Mouse (Mus musculus): ENCODE measurements around the gene H2-Eb2. TPM values are rescaled to one million over a fixed set of nuclear protein-coding genes. Genes with fewer than 3 reads are reported as not detected.

The H2-Eb2 gene
- polyA plus RNA-seq, 2 experiments = not detected

- no peak for DNase-seq (ENCODE audit: low spot score)
- Histone ChIP-seq H3K36me3 (ENCODE audit: control insufficient read depth, insufficient read depth, low read length) (no peaks in the 10 kb centered on the region), H3K9ac (ENCODE audit: low read depth, low read length, severe bottlenecking) (no peak overlapping the region), H3K4me2 (replicated peaks; ENCODE audit: low read depth, low read length, severe bottlenecking) (no peak overlapping the region), H3K4me1 (ENCODE audit: control insufficient read depth, insufficient read depth, low read length) (no peaks in the 10 kb centered on the region), H3K27ac (replicated peaks; ENCODE audit: low read depth, low read length) (no peak overlapping the region), H3K4me3 (replicated peaks; ENCODE audit: low read length) (no peak overlapping the region), H3K27me3 (ENCODE audit: control insufficient read depth, insufficient read depth, low read length) (no peaks in the 10 kb centered on the region), H3K9me3 (ENCODE audit: control insufficient read depth, low read length) (no peaks in the 10 kb centered on the region)
- TF ChIP-seq POLR2A (IDR thresholded peaks at IDR 0.05; ENCODE audit: borderline replicate concordance, extremely low read depth, insufficient read depth, insufficient read length) = no peak
- no peak for ATAC-seq (ENCODE audit: low FRiP score, low read depth)
- 91% methylated on average over 1 of the region's 1 CpGs for WGBS
These were observed 13.3 kb upstream of the H2-Eb2 start for GRCm38 (mm10) chr17:34312185-34312584.

- 43% methylated on average over 3 of the region's 3 CpGs for WGBS
- DNase-seq (ENCODE audit: low spot score) = peak; percentile 70
- Histone ChIP-seq H3K4me3 (replicated peaks; ENCODE audit: low read length) (no peak overlapping the region), H3K4me2 (replicated peaks; ENCODE audit: low read depth, low read length, severe bottlenecking) (no peak overlapping the region), H3K9ac (ENCODE audit: low read depth, low read length, severe bottlenecking) (no peak overlapping the region), H3K9me3 (ENCODE audit: control insufficient read depth, low read length) (no peaks in the 10 kb centered on the region), H3K36me3 (ENCODE audit: control insufficient read depth, insufficient read depth, low read length) (no peaks in the 10 kb centered on the region), H3K27me3 (ENCODE audit: control insufficient read depth, insufficient read depth, low read length) (no peaks in the 10 kb centered on the region), H3K4me1 (ENCODE audit: control insufficient read depth, insufficient read depth, low read length) (no peaks in the 10 kb centered on the region), H3K27ac (replicated peaks; ENCODE audit: low read depth, low read length) (no peak overlapping the region)
- ATAC-seq (ENCODE audit: low FRiP score, low read depth) = peak; percentile 53; the same call in 1 of the 2 replicates
- no peak for TF ChIP-seq POLR2A (IDR thresholded peaks at IDR 0.05; ENCODE audit: borderline replicate concordance, extremely low read depth, insufficient read depth, insufficient read length)
These were observed 12.1 kb upstream of the H2-Eb2 start for GRCm38 (mm10) chr17:34313393-34313792.

- no peak overlapping the region for H3K4me3 ChIP-seq (replicated peaks; ENCODE audit: low read length)
- H3K4me2 ChIP-seq (replicated peaks; ENCODE audit: low read depth, low read length, severe bottlenecking) = no peak overlapping the region
- no peaks in the 10 kb centered on the region for H3K27me3 ChIP-seq (ENCODE audit: control insufficient read depth, insufficient read depth, low read length)
- ATAC-seq (ENCODE audit: low FRiP score, low read depth) = no peak
- H3K9ac ChIP-seq (ENCODE audit: low read depth, low read length, severe bottlenecking) = no peak overlapping the region
- no peaks in the 10 kb centered on the region for H3K9me3 ChIP-seq (ENCODE audit: control insufficient read depth, low read length)
- no peaks in the 10 kb centered on the region for H3K4me1 ChIP-seq (ENCODE audit: control insufficient read depth, insufficient read depth, low read length)
- 77% methylated on average over 9 of the region's 9 CpGs for whole genome bisulfite sequencing
- H3K36me3 ChIP-seq (ENCODE audit: control insufficient read depth, insufficient read depth, low read length) = no peaks in the 10 kb centered on the region
- no peak for TF ChIP-seq POLR2A (IDR thresholded peaks at IDR 0.05; ENCODE audit: borderline replicate concordance, extremely low read depth, insufficient read depth, insufficient read length)
- H3K27ac ChIP-seq (replicated peaks; ENCODE audit: low read depth, low read length) = no peak overlapping the region
- no peak for DNase-seq (ENCODE audit: low spot score)
These were observed 11.2 kb upstream of the H2-Eb2 start for GRCm38 (mm10) chr17:34314286-34314685.

- ATAC-seq (ENCODE audit: low FRiP score, low read depth) = no peak
- no peaks in the 10 kb centered on the region for H3K4me1 ChIP-seq (ENCODE audit: control insufficient read depth, insufficient read depth, low read length)
- TF ChIP-seq POLR2A (IDR thresholded peaks at IDR 0.05; ENCODE audit: borderline replicate concordance, extremely low read depth, insufficient read depth, insufficient read length) = no peak
- no peak overlapping the region for H3K9ac ChIP-seq (ENCODE audit: low read depth, low read length, severe bottlenecking)
- H3K4me3 ChIP-seq (replicated peaks; ENCODE audit: low read length) = no peak overlapping the region
- H3K9me3 ChIP-seq (ENCODE audit: control insufficient read depth, low read length) = no peaks in the 10 kb centered on the region
- H3K4me2 ChIP-seq (replicated peaks; ENCODE audit: low read depth, low read length, severe bottlenecking) = no peak overlapping the region
- H3K27ac ChIP-seq (replicated peaks; ENCODE audit: low read depth, low read length) = no peak overlapping the region
- DNase-seq (ENCODE audit: low spot score) = no peak
- no peaks in the 10 kb centered on the region for H3K36me3 ChIP-seq (ENCODE audit: control insufficient read depth, insufficient read depth, low read length)
- WGBS = 78% methylated on average over 1 of the region's 1 CpGs
- H3K27me3 ChIP-seq (ENCODE audit: control insufficient read depth, insufficient read depth, low read length) = no peaks in the 10 kb centered on the region
These were observed 10.0 kb upstream of the H2-Eb2 start for GRCm38 (mm10) chr17:34315512-34315911.

GRCm38 (mm10) chr17:34316697-34317096 is 8.8 kb upstream of the H2-Eb2 start:
- Histone ChIP-seq H3K4me3 (replicated peaks; ENCODE audit: low read length) (no peak overlapping the region), H3K9me3 (ENCODE audit: control insufficient read depth, low read length) (no peaks in the 10 kb centered on the region), H3K4me2 (replicated peaks; ENCODE audit: low read depth, low read length, severe bottlenecking) (no peak overlapping the region), H3K27ac (replicated peaks; ENCODE audit: low read depth, low read length) (no peak overlapping the region), H3K9ac (ENCODE audit: low read depth, low read length, severe bottlenecking) (no peak overlapping the region), H3K27me3 (ENCODE audit: control insufficient read depth, insufficient read depth, low read length) (no peaks in the 10 kb centered on the region), H3K36me3 (ENCODE audit: control insufficient read depth, insufficient read depth, low read length) (no peaks in the 10 kb centered on the region), H3K4me1 (ENCODE audit: control insufficient read depth, insufficient read depth, low read length) (no peaks in the 10 kb centered on the region)
- ATAC-seq (ENCODE audit: low FRiP score, low read depth) = no peak
- 70% methylated on average over 2 of the region's 2 CpGs for WGBS
- TF ChIP-seq POLR2A (IDR thresholded peaks at IDR 0.05; ENCODE audit: borderline replicate concordance, extremely low read depth, insufficient read depth, insufficient read length) = no peak
- DNase-seq (ENCODE audit: low spot score) = no peak

GRCm38 (mm10) chr17:34317275-34317674 is 8.2 kb upstream of the H2-Eb2 start:
- WGBS = 46% methylated on average over 2 of the region's 2 CpGs
- Histone ChIP-seq H3K27me3 (ENCODE audit: control insufficient read depth, insufficient read depth, low read length) (no peaks in the 10 kb centered on the region), H3K4me2 (replicated peaks; ENCODE audit: low read depth, low read length, severe bottlenecking) (no peak overlapping the region), H3K27ac (replicated peaks; ENCODE audit: low read depth, low read length) (no peak overlapping the region), H3K9ac (ENCODE audit: low read depth, low read length, severe bottlenecking) (no peak overlapping the region), H3K36me3 (ENCODE audit: control insufficient read depth, insufficient read depth, low read length) (no peaks in the 10 kb centered on the region), H3K4me1 (ENCODE audit: control insufficient read depth, insufficient read depth, low read length) (no peaks in the 10 kb centered on the region), H3K9me3 (ENCODE audit: control insufficient read depth, low read length) (no peaks in the 10 kb centered on the region), H3K4me3 (replicated peaks; ENCODE audit: low read length) (no peak overlapping the region)
- no peak for TF ChIP-seq POLR2A (IDR thresholded peaks at IDR 0.05; ENCODE audit: borderline replicate concordance, extremely low read depth, insufficient read depth, insufficient read length)
- no peak for ATAC-seq (ENCODE audit: low FRiP score, low read depth)
- DNase-seq (ENCODE audit: low spot score) = no peak

Measured in limb, embryonic 14.5 days (tissue).